Mouse (Mus musculus): Measurements from ENCODE around the gene Slc12a1.

DNA sequence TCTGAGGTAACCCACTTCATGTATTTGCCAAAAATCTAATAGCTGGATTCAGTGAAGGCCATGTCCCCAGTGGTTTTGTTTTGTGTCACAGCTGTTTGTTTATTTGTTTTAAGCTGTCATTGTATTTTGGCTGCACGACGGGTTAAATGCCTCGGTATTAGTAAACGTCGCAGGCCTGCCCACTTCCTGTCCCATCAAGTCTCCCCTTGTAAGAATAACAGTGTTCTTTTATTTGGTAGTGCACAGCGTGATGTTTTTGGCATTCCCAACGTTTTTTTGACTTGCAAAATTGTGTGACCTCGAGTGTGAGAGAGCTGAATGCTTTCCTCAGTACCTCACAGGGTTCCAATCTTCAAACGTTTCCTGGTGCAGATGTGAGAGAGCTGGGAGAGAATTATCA is 111.4 kb downstream of the Slc12a1 start:
- TF ChIP-seq CTCF (IDR thresholded peaks at IDR 0.05; ENCODE audit: borderline replicate concordance, control insufficient read depth, extremely low read depth, insufficient read depth, low read length, poor library complexity): no peak
- TF ChIP-seq POLR2A (IDR thresholded peaks at IDR 0.05; ENCODE audit: control insufficient read depth, extremely low read depth, insufficient read depth, low read length, poor library complexity): no peak

All from thymus, adult 2 months (tissue).